Mouse (Mus musculus) c-Kit-positive CD71-negative TER-119-negative erythroid progenitor cells, embryonic 14.5 days (primary cell): ENCODE measurements around the gene Fbln1.

Source experiments
- DNase-seq: peaks from one replicate; pipeline ENCODE4 v3.0.0-alpha.2; 2013; ENCODE audit warnings: low read depth

Gene Fbln1

GRCm38 (mm10) chr15:85238821-85239745 lies 33.3 kb downstream of the Fbln1 start:
- no peak for DNase-seq

- DNase-seq, result no peak
Measured at GRCm38 (mm10) chr15:85240086-85240485, 34.3 kb downstream of the Fbln1 start.

GRCm38 (mm10) chr15:85241856-85242255 lies 36.1 kb downstream of the Fbln1 start:
- no peak for DNase-seq

GRCm38 (mm10) chr15:85244414-85245161 lies 38.8 kb downstream of the Fbln1 start:
- DNase-seq, result no peak

GRCm38 (mm10) chr15:85245241-85246010 lies 39.7 kb downstream of the Fbln1 start:
- no peak for DNase-seq

GRCm38 (mm10) chr15:85246016-85246415 lies 40.3 kb downstream of the Fbln1 start:
- DNase-seq, result no peak

- DNase-seq, result no peak
Measured at GRCm38 (mm10) chr15:85246936-85247335, 41.2 kb downstream of the Fbln1 start.

- no peak for DNase-seq
Measured at GRCm38 (mm10) chr15:85248311-85248710, 42.6 kb downstream of the Fbln1 start.

- no peak for DNase-seq
Measured at GRCm38 (mm10) chr15:85249252-85249651, 43.5 kb downstream of the Fbln1 start.

- no peak for DNase-seq
Measured at GRCm38 (mm10) chr15:85250436-85250835, 44.7 kb downstream of the Fbln1 start.

- no peak for DNase-seq
Measured at GRCm38 (mm10) chr15:85252476-85252875, 46.7 kb downstream of the Fbln1 start.

GRCm38 (mm10) chr15:85257775-85258429 lies 52.2 kb downstream of the Fbln1 start:
- peak; percentile 36 for DNase-seq

- DNase-seq, result no peak
Measured at GRCm38 (mm10) chr15:85262805-85263204, 57.1 kb downstream of the Fbln1 start.

GRCm38 (mm10) chr15:85266729-85267434 lies 61.1 kb downstream of the Fbln1 start:
- peak; percentile 62 for DNase-seq

- DNase-seq, result no peak
Measured at GRCm38 (mm10) chr15:85267891-85268290, 62.1 kb downstream of the Fbln1 start.

GRCm38 (mm10) chr15:85272988-85273387 lies 67.2 kb downstream of the Fbln1 start:
- no peak for DNase-seq

- no peak for DNase-seq
Measured at GRCm38 (mm10) chr15:85277221-85277620, 71.5 kb downstream of the Fbln1 start.

GRCm38 (mm10) chr15:85278986-85279385 lies 73.2 kb downstream of the Fbln1 start:
- DNase-seq, result no peak

GRCm38 (mm10) chr15:85282021-85282420 lies 76.3 kb downstream of the Fbln1 start:
- no peak for DNase-seq

- no peak for DNase-seq
Measured at GRCm38 (mm10) chr15:85284651-85285050, 78.9 kb downstream of the Fbln1 start.

- DNase-seq, result no peak
Measured at GRCm38 (mm10) chr15:85294632-85295031, 88.9 kb downstream of the Fbln1 start.
